Mouse (Mus musculus) urinary bladder, postnatal 4 days (tissue): ENCODE measurements around the gene Farp2.

ENCODE experiments used
- DNase-seq, 2 experiments: peaks; one replicate each; pipeline ENCODE4 v3.0.0; 2021 to 2022; ENCODE audit warnings: low spot score in 2 of 2

Gene Farp2

GRCm38 (mm10) chr1:93563224-93563623 lies 51.3 kb downstream of the Farp2 start:
- no peak for DNase-seq

DNA sequence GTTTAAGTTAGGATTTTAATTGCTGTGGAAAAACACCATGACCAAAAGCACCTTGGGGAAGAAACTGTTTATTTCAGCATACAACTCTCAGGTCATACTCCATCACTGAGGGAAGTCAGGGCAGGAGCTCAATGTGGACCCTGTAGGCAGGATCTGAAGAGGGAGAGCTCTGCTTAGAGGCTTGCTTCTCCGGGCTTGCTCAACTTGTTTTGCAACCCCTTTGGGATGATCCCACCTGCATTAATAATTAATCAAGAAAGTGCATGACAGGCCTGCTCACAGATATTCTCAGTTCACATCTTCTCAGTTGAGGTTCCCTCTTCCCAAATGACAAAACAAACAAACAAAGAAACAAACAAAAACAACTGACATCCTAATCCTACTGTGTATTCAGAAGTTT lies 51.8 kb downstream of the Farp2 start:
- DNase-seq, result no peak

DNA sequence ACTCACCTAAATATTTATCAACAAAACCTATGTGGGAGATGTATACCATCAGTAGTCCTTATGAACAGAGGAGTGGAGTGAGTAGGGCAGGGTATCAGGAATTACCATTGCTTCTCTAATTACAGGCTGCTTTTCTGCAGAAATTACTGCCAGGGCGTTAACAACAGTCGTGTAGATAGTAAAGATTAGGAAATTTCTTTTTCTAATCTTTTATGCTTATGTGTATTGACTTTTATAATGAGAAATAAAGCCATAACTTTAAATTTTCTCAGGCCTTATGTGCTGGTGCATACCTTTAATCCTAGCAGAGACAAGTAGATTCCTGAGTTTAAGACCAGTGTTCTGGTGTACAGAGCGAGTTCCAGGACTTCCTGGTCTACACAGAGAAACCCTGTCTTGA lies 52.9 kb downstream of the Farp2 start:
- no peak for DNase-seq

- no peak for DNase-seq
These were observed 55.1 kb downstream of the Farp2 start for GRCm38 (mm10) chr1:93567013-93567412.

DNA sequence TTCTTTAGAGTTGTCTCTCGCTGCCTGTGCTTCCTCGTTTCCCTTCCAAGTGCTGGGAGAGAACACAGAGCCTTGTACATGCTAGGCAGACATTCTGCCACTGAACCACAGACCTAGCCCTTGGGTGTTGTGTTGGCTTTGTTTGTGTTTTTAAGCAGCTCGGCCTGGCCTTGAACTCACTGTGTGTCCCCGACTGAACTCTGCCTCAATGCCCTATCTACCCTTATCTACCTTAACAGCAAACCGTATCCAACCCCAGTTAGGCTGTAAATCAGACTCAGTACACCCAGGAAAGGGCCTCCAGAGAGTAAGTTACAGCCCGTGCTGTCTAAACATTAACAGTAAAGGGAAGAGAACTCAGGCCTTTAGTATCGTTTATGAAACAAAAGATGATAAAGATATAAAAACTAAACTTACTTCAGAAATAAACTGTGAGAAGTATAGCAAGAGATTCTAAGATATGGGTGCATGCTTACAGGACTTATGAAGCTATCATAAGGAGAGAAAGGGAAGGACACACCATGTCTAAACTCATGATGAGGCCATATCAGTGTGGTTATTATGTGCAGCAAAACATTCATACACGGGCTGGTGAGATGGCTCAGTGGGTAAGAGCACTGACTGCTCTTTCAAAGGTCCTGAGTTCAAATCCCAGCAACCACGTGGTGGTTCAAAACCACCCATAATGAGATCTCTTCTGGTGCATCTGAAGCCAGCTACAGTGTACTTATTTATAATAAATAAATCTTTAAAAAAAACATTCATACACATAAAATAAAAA lies 56.0 kb downstream of the Farp2 start:
- DNase-seq, result no peak

DNA sequence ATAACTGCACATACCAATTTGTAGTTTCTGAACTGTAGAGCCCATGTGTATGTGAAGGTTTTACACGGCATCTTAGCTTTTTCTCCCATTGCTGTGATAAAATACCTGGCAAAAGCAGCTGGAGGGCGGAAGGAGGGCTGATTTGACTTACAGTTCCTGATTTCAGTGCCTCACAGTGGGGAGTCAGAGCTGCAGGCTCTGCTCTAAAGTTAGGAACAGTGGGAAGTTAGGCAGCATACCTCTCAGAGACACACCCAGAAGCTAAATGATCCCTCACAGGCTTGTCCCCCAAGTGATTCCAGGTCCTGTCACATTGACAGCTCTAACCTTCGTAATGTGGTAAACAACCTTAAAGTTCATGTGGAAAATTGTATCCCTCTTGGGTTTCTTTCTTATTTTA lies 65.2 kb downstream of the Farp2 start:
- no peak for DNase-seq

- no peak for DNase-seq
These were observed 66.0 kb downstream of the Farp2 start for GRCm38 (mm10) chr1:93577861-93578260.

GRCm38 (mm10) chr1:93581545-93581944 lies 69.7 kb downstream of the Farp2 start:
- DNase-seq, result no peak

DNA sequence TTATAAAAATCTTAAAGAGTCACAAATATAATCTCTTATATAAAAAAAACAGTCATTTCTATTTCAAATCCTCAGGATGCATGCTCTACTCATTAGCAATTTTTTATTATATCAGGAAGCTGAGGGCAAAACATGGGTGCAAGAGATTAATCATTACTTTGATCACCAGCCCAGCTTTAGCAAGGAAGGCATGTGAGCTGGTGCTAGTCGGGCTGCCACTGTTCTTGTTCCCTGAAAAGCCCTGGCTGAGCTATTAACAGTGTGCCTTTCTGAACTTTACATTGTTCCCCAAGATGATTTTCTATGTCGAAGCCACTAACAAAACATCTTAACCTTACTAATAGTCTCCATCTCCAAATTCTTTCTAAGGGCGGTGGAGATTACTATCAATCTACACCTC lies 76.5 kb downstream of the Farp2 start:
- DNase-seq, result no peak

DNA sequence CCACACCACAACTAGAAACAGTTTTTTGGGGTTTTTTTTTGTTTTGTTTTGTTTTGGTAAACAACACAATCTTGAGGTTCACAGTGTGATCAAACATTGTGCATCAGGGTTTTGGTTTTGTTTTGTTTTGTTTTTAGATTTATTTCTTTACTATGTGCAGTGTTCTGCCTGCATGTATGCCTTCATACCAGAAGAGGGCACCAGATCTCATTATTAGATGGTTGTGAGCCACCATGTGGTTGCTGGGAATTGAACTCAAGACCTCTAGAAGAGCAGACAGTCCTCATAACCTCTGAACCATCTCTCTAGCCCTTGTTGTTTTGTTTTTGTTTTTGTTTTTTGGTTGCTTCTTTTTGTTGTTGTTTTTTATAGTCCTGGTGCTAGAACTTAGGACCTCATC lies 82.1 kb downstream of the Farp2 start:
- DNase-seq, result no peak

- DNase-seq, result no peak
These were observed 84.0 kb downstream of the Farp2 start for GRCm38 (mm10) chr1:93595916-93596315.

GRCm38 (mm10) chr1:93602911-93603310 lies 91.0 kb downstream of the Farp2 start:
- no peak for DNase-seq

DNA sequence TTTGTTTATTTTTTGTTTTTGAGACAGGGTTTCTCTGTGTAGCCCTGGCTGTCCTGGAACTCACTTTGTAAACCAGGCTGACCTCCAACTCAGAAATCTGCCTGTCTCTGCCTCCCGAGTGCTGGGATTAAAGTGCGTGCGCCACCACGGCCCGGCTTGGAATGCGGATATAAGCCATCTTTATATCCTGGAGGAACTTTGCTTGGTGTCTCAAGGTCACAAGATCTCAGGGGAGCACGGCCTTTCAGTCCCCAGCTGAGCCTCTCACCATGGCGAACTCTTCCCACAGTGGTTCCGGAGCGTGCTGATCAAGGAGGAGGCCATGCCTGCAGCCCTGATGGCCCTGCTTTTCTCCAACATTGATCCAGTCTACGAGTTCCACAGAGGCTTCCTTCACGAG lies 92.0 kb downstream of the Farp2 start:
- no peak for DNase-seq

GRCm38 (mm10) chr1:93607090-93608083 lies 95.5 kb downstream of the Farp2 start:
- DNase-seq, result no peak

DNA sequence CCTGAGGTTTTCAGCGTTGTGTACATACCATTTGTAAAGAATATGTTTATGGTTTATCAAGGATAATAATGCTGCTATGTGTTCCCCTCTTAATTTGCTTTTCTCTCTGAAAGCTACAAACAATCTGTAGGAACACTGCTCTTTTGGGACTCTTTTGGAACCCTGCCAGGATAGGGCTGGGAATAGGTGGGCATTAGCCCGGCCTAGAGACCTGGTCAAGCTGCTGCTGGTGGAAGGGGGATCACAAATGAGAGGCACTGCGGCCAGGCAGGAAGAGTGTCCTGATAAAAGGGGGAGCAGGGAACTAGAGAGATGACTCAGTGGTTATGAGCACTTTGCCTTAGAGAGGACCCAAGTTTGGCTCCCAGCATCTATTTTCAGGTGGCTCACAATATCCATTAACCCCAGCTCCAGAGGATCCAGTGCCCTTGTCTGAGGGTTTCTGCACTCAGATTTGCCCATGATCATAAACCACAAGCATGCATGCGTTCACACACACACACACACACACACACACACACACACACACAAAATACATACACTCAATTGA lies 96.9 kb downstream of the Farp2 start:
- no peak for DNase-seq

- no peak for DNase-seq
These were observed 97.9 kb downstream of the Farp2 start for GRCm38 (mm10) chr1:93609762-93610161.

GRCm38 (mm10) chr1:93618059-93618748 lies 106.3 kb downstream of the Farp2 start:
- DNase-seq, result no peak

DNA sequence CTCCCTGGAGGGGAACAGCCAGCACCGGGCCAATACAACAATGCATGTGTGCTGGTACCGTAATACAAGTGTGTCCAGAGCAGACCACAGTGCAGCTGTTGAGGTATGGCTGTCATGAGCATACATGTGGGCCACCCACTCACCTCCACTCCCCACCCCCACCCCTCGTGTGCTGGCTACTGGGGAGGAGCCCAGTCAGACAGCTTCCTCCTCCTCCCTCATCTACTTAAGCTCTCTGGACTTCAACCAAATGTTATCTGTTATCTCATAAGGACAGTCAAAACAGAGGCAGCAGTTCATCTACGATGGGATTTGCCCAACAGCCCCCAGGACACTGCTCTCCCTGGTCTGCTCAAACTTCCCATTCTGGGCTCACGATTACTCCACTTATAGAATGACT lies 107.1 kb downstream of the Farp2 start:
- DNase-seq, result no peak

- no peak for DNase-seq
These were observed 112.6 kb downstream of the Farp2 start for GRCm38 (mm10) chr1:93624502-93624901.

- no peak for DNase-seq
These were observed 118.9 kb downstream of the Farp2 start for GRCm38 (mm10) chr1:93630796-93631195.

DNA sequence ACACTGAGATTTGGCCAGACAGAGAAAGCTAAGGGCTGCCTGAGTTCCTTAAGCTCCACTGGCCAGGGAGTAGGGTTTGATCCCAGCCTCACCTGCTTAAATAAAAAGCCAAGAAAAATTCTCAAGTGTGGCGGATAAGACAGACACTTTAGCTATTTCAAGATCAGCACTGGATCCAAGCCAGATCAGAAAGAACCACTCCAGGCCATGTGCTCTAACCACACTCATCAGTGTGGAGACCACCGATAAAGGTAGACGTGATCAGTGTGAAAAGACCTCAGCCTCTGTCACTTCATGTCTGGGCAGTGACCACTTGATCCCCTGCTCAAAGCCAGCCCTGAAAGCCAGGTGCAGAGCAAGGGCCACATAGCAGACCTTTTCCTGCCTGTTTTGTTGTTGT lies 120.8 kb downstream of the Farp2 start:
- DNase-seq, result no peak

- no peak for DNase-seq
These were observed 122.6 kb downstream of the Farp2 start for GRCm38 (mm10) chr1:93634481-93634891.
